Mouse (Mus musculus): ENCODE results near the gene Abcg3. TPM values are rescaled to one million over a fixed set of nuclear protein-coding genes. Genes with fewer than 3 reads are reported as not detected.
A peak's percentile ranks its signal among the peaks of the same experiment; 100 is the strongest.
"Not testable (repeated sequence)": the region's sequence is repeated elsewhere in the genome, so short reads cannot be mapped to it uniquely, and the experiment has no call there.

The Abcg3 gene
- under 1 TPM; 0.16 to 0.33 TPM for total RNA-seq (2021)
- long read RNA-seq, experiment 1, partial matches to known transcripts = 1 of 1 reads
- long read RNA-seq, experiment 1, other reads (novel, unspliced or antisense) = 0 of 1 reads
- long read RNA-seq, experiment 2 = 0 reads

DNA sequence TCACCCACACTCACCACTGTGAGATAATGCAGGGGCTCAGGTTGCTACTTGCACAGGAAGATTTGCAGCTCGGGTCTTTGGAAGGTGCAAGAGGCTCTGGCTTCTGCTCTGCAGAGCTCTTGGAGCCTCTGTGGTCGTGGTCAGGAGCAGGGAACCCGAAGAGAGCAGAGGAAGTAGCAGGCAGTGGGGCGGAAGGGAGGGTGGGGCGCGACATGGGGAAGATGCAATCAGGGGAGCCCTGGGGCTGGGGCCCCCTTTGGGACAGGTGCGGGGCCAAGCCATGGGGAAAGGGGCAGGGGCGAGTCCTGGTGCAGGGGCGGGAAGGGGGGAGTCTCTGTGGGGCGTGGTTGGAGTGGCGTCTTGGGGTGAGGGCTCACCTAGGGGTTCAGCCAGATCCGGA is at the start of gene Abcg3:
Gene Abcg3 (minus strand): TSS at position 184 of the 400 bp plus-strand sequence.
- no peak for DNase-seq (ENCODE audit: low spot score in 2 of 2)

DNA sequence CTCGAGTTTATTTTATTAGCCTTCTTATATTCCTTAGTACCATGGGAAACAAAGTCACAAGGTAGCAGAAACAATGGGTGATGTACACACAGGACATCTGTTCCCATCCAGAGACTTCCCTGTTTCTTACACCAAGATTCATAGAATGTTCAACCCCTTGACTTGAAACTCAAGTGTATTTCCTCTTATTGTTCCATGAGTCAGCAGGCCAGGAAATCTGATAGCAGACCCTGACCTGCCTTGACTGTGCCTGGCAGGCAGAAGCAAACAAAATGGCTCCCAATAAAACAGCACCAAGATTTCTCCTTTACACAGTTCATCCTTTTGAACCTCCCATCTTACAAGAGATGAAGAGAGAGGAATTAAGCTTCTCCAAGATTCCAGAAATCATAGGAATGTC is 30.0 kb upstream of the Abcg3 start:
- DNase-seq (ENCODE audit: low spot score in 2 of 2) = no peak

DNA sequence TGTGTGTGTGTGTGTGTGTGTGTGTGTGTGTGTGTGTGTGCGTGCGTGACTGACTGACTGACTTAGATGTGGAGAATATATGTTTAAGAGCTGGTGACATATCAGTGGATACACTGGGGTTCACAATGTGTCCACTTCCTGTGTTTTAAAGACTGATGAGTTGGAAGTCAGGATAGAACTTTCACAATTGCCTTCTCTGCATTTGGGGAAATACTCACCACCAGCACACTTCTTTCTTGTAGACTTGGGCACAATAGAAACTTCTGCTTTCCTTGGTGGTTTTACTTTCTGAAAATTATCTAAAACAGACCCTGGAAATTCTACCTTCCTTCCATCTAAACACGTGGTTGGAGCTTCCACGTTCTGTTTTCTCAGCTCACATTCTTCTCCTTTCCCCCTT is 29.1 kb upstream of the Abcg3 start:
- no peak for DNase-seq (ENCODE audit: low spot score in 2 of 2)

DNA sequence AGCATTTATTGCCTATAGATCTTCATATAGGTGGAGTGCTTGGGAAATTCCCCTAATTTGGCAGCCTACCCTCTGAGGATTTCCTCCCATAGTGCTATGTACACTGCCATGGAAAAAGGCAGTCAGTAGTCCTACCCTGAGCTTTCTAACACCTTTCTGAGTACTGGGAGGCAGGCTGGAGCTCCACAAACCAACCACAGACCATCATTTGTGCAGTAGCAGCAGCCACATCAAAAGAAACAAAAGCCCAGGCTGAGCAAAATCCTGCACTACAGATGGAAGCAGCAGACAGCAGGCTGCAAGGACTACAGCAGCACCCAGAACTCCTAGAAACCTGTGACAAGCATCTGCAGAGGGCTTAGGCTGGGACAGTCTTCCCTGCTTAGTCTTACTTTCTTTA is 27.9 kb upstream of the Abcg3 start:
- DNase-seq (ENCODE audit: low spot score in 2 of 2) = no peak

DNA sequence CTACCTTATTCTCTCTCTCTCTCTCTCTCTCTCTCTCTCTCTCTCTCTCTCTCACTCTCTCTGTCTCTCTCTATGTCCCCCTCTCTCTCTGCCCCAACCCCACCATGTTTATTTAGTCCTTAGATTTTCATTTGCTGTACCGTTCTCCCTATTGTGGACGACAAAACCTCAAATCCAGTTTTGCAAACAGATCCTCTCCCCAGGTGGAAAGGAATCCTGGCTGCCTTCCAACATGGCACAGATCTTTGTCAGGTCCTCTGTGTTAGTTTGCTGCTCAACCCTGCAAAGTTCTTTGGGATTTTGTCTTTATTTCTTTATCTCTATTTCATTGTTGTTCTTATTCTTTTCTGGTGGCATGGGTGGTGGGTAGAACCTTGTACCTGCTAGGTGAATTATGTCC is 6.9 kb upstream of the Abcg3 start:
- DNase-seq (ENCODE audit: low spot score in 2 of 2) = no peak

DNA sequence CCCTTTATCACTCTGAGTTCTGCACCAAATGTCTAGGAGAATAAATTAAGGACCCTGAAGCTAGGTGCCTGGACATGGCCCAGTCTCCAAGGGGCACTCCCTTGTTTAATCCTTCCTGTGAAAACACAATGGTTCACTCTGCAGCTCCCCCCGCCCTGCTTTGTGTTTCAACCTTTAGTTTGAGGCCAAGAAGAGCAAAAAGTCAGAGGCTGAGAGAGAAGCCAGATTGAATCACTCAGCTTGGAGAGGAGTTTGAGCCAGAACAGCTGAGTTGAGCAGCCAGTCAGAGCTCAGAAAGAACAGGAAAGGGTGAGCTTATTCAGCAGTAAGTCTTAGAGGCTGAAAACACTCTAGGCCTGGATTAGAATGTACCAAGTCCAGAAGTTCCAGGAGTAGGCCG is 5.5 kb upstream of the Abcg3 start:
- DNase-seq (ENCODE audit: low spot score in 2 of 2) = no peak

DNA sequence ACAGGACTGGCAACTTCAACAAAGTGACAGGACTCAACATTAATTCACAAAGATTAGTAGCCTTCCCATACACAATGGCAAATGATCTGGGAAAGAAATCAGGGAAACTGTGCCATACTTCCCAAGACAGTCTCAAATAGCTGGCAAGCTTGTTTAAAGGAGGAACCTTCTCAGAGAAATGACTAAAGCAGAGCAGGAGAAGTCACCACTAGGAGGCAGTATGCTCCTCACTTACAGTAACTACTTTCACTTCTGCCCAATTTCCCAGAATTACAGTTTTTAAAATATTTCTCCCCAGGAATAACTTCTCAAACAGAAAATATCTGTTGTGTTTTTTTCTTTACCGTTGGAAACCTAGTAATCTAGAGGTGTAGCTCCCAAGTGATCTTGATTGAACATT is 4.2 kb upstream of the Abcg3 start:
- peak; percentile 1 to 19 for DNase-seq (ENCODE audit: low spot score in 2 of 2)

DNA sequence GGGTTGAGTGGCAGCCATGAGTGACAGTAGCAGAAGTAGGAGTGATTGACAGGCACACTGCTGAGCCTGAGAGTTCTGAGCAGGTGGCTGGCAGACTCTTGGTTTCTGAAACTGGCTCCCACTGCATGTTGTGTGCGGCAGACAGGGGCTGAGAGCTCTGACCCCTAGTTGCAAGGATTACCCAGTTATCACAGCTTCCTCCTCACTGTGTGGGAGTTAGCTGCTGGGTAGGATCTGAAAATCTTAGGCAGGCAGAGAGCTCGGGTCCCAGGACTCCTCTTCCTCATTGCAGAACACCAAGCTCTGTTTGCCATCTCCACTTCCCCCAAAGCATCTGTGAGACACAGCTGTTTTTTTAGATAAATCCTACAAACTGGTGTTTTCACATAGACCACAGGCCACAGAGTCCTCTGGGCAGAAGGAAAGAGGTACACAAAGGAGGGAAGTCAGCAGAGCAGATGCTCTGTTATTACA is 3.4 kb downstream of the Abcg3 start:
- DNase-seq (ENCODE audit: low spot score in 2 of 2) = no peak

DNA sequence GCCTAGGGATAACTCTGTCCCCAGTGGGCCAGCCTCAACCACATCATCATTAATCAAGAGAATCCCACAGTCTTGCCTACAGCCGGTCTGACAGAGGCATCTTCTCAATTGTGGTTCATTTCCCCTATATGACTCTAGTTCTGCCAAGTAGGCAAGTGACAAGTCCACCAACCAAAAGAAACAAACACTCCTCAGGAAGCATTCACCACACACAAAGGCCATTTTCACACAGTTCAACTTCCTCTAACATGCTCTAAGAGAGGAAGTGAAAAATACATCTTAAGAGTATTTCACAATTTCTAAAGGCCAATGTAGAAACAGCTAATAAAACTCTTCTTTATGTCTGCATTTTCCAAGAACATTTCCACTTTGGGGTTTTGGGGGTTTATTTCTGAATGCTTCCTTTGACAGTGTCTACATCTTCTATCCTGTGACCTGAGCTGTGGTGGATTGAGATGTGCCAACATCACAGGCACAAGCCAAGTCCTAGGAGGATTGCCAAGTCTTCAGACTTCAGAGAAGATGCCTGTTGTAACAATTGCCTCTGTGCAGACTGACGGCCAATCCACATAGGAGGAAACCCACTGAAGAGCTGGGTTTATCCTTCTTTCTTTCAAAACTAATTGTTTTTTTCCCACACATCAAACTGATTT is 24.3 kb downstream of the Abcg3 start:
- DNase-seq (ENCODE audit: low spot score in 2 of 2) = no peak

DNA sequence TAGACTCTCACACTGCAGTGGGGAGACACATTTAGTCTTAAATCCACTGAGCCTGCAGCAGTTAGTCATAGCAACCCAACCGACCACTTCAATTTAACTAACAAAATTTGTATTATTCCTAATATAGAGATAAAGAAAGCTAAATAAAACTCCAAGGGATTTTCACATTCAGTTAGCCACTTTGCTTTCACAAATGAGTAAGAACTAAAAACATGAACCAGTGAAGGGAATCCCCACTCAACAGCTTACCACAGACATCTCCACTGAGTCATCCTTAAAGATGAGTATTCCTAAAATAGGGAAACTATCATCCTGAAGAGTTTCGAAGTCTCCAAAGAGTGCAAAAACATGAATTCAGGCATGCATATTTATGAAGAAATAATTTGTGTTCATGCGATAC is 27.3 kb downstream of the Abcg3 start:
- no peak for DNase-seq (ENCODE audit: low spot score in 2 of 2)

DNA sequence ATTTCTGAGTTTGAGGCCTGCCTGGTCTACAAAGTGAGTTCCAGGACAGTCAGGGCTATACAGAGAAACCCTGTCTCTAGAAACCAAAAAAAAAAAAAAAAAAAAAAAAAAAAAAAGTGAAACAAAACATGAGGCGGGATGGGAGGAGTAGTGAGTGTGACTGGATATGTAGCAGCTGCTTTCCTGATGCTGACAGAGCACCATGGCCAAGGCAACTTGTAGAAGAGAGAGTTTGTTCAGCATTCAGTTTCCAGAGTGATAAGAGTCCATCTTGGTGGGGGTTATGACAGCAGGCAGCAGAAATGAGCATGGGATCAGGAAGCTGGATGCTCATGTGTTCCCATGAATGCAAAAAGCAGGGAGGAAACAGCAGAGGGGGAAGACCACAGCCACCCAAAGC is 35.6 kb downstream of the Abcg3 start:
- no peak for DNase-seq (ENCODE audit: low spot score in 2 of 2)

DNA sequence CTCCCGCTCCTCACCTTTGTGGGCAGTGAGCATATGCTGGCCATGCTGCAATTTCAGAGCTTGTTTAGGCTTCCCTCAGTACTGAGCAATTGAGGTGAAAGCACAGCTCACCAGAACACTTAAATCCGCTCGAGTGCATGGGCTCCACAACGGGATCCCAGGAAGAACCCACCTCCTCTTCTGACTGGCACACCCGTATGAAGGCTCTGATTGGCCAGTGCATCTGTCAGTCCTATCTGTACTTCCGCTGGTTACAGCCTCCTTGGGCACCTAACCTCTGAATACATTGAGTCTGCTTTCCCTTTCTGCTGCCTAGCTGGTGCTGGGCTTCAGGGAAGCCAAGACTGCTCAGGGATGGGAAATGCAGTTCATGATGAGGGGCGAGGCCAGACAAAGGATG is 48.4 kb downstream of the Abcg3 start:
- no peak for DNase-seq (ENCODE audit: low spot score in 2 of 2)

DNA sequence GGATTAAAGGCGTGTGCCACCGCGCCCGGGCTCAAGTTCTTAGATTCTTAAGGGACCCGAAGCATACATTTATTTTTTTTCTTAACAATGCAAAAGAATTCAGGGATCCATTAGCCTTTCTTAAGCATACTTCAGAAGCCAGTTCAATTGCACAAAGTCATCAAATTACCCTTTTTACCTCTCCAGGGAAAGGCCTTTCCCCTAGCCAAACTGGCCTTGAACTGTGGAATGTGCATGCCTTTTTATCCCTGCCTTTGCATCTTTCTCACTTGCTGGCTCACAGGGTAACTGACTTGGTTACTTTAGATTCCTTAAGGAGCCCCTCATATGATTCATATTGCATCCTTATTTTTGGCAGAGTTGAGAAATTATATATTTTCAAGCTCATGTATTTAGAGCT is 76.0 kb downstream of the Abcg3 start:
- DNase-seq (ENCODE audit: low spot score in 2 of 2) = not testable (repeated sequence)

Other genes with a start within 250 kb of the Abcg3 start
- 1 to 10 TPM; 3.7 to 4.3 TPM for gene Zfp951, start 122.6 kb downstream of the Abcg3 start, total RNA-seq (2021)
- gene Gbp9, start 156.8 kb upstream of the Abcg3 start, total RNA-seq (2021) = 1 to 10 TPM; 2.4 to 4.1 TPM
- gene Gbp8, start 156.8 kb upstream of the Abcg3 start, total RNA-seq (2021) = under 1 TPM; 0.16 to 0.21 TPM
- gene Gbp4, start 156.9 kb upstream of the Abcg3 start, total RNA-seq (2021) = 1 to 10 TPM; 1.0 to 1.9 TPM

Data from left cerebral cortex, adult 18-20 months (tissue).